Mouse (Mus musculus): ENCODE results near the gene Csnk1e. TPM values are rescaled to one million over a fixed set of nuclear protein-coding genes. Genes with fewer than 3 reads are reported as not detected.
A peak's percentile ranks its signal among the peaks of the same experiment; 100 is the strongest.
"Not testable (repeated sequence)": the region's sequence is repeated elsewhere in the genome, so short reads cannot be mapped to it uniquely, and the experiment has no call there.

The Csnk1e gene
- polyA plus RNA-seq, 1 experiment from 2014 or later, result 100 TPM

DNA sequence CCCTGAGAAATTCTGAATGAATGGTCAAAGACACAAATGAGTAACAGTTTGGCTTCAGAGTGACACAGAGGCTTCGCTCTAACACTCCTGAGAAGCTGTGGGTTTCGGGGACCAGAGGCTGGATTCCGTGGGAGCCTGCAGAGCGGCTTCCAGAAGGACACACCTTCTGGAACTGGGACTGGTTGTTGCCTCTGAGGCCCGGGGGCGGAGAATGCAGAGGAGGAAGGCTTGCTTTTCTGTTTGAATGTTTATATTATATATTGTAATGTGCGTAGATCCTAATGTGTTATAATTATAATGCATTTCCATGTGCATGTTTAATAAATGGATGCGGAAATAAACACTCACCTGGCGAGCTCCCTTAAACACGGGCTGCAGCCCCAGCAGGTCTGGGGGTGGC lies 15.7 kb upstream of the Csnk1e start:
- Histone ChIP-seq H3K36me3 (no peaks in the 10 kb centered on the region), H3K4me2 (peak overlapping the region; percentile 51), H3K9ac (no peak overlapping the region), H3K27me3 (no peaks in the 10 kb centered on the region), H3K4me1 (peaks cover 18% of the 10 kb centered on the region), H3K4me3 (peak overlapping the region; percentile 32), H3K27ac (no peak overlapping the region), H3K9me3 (no peaks in the 10 kb centered on the region)
- no peak for ATAC-seq (ENCODE audit: insufficient number of reproducible peaks, insufficient read depth, low FRiP score, low TSS enrichment, low read depth)
- 39% methylated on average over 10 of the region's 10 CpGs for WGBS

GRCm38 (mm10) chr15:79470583-79470982 lies 15.2 kb upstream of the Csnk1e start:
- Histone ChIP-seq H3K27ac (no peak overlapping the region), H3K4me1 (peaks cover 18% of the 10 kb centered on the region), H3K4me2 (peak overlapping the region; percentile 51), H3K9me3 (no peaks in the 10 kb centered on the region), H3K4me3 (peak overlapping the region; percentile 32), H3K9ac (no peak overlapping the region), H3K27me3 (no peaks in the 10 kb centered on the region), H3K36me3 (no peaks in the 10 kb centered on the region)
- ATAC-seq (ENCODE audit: insufficient number of reproducible peaks, insufficient read depth, low FRiP score, low TSS enrichment, low read depth), result no peak
- 26% methylated on average over 17 of the region's 17 CpGs for WGBS

GRCm38 (mm10) chr15:79469577-79469976 lies 14.2 kb upstream of the Csnk1e start:
- H3K27ac ChIP-seq, result no peak overlapping the region
- no peak overlapping the region for H3K4me3 ChIP-seq
- H3K4me1 ChIP-seq, result peaks cover 18% of the 10 kb centered on the region
- 66% methylated on average over 5 of the region's 5 CpGs for WGBS
- no peak overlapping the region for H3K9ac ChIP-seq
- no peak for ATAC-seq (ENCODE audit: insufficient number of reproducible peaks, insufficient read depth, low FRiP score, low TSS enrichment, low read depth)
- H3K36me3 ChIP-seq, result no peaks in the 10 kb centered on the region
- H3K27me3 ChIP-seq, result no peaks in the 10 kb centered on the region
- no peaks in the 10 kb centered on the region for H3K9me3 ChIP-seq
- H3K4me2 ChIP-seq, result no peak overlapping the region

DNA sequence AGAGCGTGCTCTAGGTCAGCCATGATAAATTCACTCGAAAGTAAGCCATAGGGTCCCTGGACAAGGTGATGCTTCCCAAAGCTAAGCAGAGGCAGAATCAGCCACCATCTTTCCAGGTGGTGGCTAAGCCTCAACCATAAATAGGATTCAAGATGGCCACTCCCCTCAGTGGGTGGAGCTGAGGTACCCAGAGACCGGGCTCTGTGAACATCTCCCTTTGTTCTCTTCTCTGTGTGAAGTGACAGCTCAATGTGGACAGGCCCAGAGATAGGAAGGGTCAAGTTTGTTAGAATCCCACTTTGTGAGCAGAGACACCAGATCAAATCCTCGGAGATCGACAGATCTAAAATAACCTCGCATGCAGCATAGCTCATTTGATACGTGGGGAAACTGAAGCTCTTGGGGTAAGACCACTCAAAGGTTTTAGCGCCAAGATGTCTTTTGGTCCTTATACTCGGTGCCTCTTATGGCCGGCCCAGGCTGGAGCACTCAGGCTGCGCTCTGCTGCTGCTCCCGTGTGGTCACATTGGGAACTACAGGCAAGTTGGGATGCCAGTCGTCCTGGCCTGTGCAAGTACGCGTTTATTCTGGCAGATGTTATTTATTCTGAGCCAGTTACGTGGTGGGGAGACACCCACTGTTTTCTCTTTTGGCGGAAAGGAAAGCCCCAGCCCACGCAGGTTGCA lies 11.4 kb upstream of the Csnk1e start:
- Histone ChIP-seq H3K27me3 (peaks cover 26% of the 10 kb centered on the region), H3K4me2 (0 out of 2 replicates have a peak overlapping the region, but pooled peaks have one; percentile 22), H3K4me1 (peaks cover 15% of the 10 kb centered on the region), H3K9ac (peak overlapping the region; percentile 32; the same call in 1 of the 2 replicates), H3K27ac (no peak overlapping the region), H3K9me3 (no peaks in the 10 kb centered on the region), H3K4me3 (no peak overlapping the region), H3K36me3 (no peaks in the 10 kb centered on the region)
- 6% methylated on average over 18 of the region's 18 CpGs for WGBS
- peak; percentile 77; the same call in 1 of the 2 replicates for ATAC-seq (ENCODE audit: insufficient number of reproducible peaks, insufficient read depth, low FRiP score, low TSS enrichment, low read depth)

DNA sequence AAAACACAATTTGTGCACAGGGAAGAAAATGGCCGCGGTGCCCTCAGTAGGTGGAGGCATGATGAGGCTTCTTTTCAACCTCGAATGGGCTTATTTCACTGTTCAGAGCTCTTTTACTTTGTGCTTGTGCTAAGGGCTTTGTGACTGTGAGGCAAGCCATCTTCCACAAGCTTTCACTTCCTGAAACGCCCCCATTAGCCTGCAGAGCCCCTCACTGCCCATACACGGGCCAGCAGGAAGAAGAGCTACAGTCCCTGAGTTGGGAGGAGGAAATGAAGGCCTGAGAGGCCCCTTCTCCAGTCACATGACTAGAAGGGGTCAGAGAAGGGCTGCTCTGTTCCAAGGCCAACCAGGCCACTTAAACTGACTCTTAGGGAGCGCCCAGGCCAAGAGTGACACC lies 1.2 kb upstream of the Csnk1e start:
- no peak overlapping the region for H3K4me3 ChIP-seq
- H3K27me3 ChIP-seq, result peaks cover 8% of the 10 kb centered on the region
- no peak overlapping the region for H3K27ac ChIP-seq
- no peaks in the 10 kb centered on the region for H3K9me3 ChIP-seq
- no peaks in the 10 kb centered on the region for H3K36me3 ChIP-seq
- H3K4me2 ChIP-seq, result no peak overlapping the region
- no peak overlapping the region for H3K9ac ChIP-seq
- peaks cover 7% of the 10 kb centered on the region; the same call in 1 of the 2 replicates for H3K4me1 ChIP-seq
- 68% methylated on average over 6 of the region's 6 CpGs for WGBS
- ATAC-seq (ENCODE audit: insufficient number of reproducible peaks, insufficient read depth, low FRiP score, low TSS enrichment, low read depth), result no peak

- 46% methylated on average over 6 of the region's 6 CpGs for WGBS
These were observed 738 bp upstream of the Csnk1e start for GRCm38 (mm10) chr15:79456104-79456503.

GRCm38 (mm10) chr15:79453831-79454230 lies 1.5 kb downstream of the Csnk1e start:
- H3K4me2 ChIP-seq, result no peak overlapping the region
- no peak overlapping the region for H3K9ac ChIP-seq
- H3K27ac ChIP-seq, result no peak overlapping the region
- H3K27me3 ChIP-seq, result no peaks in the 10 kb centered on the region
- peaks cover 7% of the 10 kb centered on the region; the same call in 1 of the 2 replicates for H3K4me1 ChIP-seq
- no peak overlapping the region for H3K4me3 ChIP-seq
- no peaks in the 10 kb centered on the region for H3K9me3 ChIP-seq
- no peak for ATAC-seq (ENCODE audit: insufficient number of reproducible peaks, insufficient read depth, low FRiP score, low TSS enrichment, low read depth)
- 85% methylated on average over 4 of the region's 4 CpGs for WGBS
- H3K36me3 ChIP-seq, result no peaks in the 10 kb centered on the region

More at GRCm38 (mm10) chr15:79456104-79456503, 738 bp upstream of the Csnk1e start:
- H3K36me3 ChIP-seq; H3K27ac ChIP-seq; H3K9ac ChIP-seq; H3K4me3 ChIP-seq; H3K4me1 ChIP-seq; ATAC-seq (ENCODE audit: insufficient number of reproducible peaks, insufficient read depth, low FRiP score, low TSS enrichment, low read depth); H3K27me3 ChIP-seq; H3K4me2 ChIP-seq; H3K9me3 ChIP-seq: not testable (repeated sequence)

DNA sequence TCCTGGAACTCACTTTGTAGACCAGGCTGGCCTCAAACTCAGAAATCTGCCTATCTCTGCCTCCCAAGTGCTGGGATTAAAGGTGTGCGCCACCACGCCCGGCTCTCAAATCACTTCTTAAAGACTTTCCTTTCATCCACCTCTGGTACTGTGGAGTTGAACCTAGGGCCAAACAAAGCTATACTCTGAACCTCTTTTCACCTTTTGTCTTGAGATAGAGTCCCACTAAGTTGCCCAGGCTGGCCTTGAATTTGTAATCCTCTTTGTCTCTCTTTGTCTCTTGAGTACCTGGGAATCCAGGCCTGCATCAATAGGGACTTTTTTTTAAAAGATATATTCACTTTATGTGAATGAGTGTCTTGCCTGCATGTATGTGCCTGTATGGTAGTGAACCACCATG lies 7.3 kb downstream of the Csnk1e start:
- no peaks in the 10 kb centered on the region; the same call in 1 of the 2 replicates for H3K27me3 ChIP-seq
- no peaks in the 10 kb centered on the region for H3K36me3 ChIP-seq
- no peak overlapping the region for H3K4me2 ChIP-seq
- 88% methylated on average over 3 of the region's 3 CpGs for WGBS
- H3K27ac ChIP-seq, result no peak overlapping the region
- H3K4me3 ChIP-seq, result no peak overlapping the region
- no peaks in the 10 kb centered on the region for H3K9me3 ChIP-seq
- H3K9ac ChIP-seq, result no peak overlapping the region
- peaks cover 13% of the 10 kb centered on the region for H3K4me1 ChIP-seq
- ATAC-seq (ENCODE audit: insufficient number of reproducible peaks, insufficient read depth, low FRiP score, low TSS enrichment, low read depth), result no peak

DNA sequence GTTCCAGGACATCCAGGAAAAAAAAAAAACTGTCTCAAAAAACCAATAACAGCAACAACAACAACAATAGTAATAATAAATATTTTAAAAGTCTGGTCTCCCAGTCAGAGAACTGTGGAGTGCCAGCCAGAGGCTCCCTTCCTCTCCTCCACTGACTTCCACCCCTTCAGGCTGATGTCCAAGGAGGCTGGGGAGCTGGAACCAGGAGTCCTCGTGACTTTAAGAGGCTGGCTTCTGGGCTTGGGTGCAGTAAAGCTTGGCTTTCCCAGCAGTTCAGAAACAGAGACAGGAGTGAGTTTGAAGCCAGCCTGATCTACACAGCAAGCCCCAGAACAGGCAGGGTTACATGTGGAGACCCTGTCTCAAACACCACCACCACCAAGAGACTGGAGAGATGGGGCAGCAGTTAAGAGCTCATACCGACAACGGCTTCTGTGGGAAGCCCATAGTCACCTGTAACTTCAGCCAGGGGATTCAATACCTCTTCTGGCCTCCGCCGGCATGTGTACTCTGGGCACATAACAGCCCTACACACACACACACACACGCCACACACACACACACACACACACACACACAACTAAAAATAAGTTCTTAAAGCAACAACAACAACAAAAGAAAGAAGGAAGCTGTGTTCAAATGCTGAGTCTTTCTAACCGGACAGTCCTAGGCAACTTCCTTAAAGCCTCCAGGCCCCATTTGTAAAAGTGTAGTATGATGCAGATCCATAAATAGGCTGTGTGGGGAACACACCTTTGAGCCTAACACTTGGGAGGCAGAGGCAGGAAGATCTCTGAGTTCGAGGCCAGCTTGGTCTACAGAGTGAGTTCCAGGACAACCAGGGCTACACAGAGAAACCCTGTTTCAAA lies 9.3 kb downstream of the Csnk1e start:
- H3K9ac ChIP-seq, result no peak overlapping the region
- H3K36me3 ChIP-seq, result no peaks in the 10 kb centered on the region
- no peak overlapping the region for H3K27ac ChIP-seq
- no peaks in the 10 kb centered on the region for H3K9me3 ChIP-seq
- no peaks in the 10 kb centered on the region; the same call in 1 of the 2 replicates for H3K27me3 ChIP-seq
- H3K4me2 ChIP-seq, result no peak overlapping the region
- ATAC-seq (ENCODE audit: insufficient number of reproducible peaks, insufficient read depth, low FRiP score, low TSS enrichment, low read depth), result no peak
- H3K4me3 ChIP-seq, result no peak overlapping the region
- 77% methylated on average over 8 of the region's 8 CpGs for WGBS
- H3K4me1 ChIP-seq, result peaks cover 22% of the 10 kb centered on the region

GRCm38 (mm10) chr15:79443856-79444410 lies 11.4 kb downstream of the Csnk1e start:
- no peak overlapping the region for H3K4me2 ChIP-seq
- peaks cover 42% of the 10 kb centered on the region for H3K4me1 ChIP-seq
- H3K27me3 ChIP-seq, result no peaks in the 10 kb centered on the region; the same call in 1 of the 2 replicates
- peaks cover under 1% of the 10 kb centered on the region; the same call in 1 of the 2 replicates for H3K36me3 ChIP-seq
- 43% methylated on average over 7 of the region's 7 CpGs for WGBS
- no peaks in the 10 kb centered on the region for H3K9me3 ChIP-seq
- H3K27ac ChIP-seq, result peak overlapping the region; percentile 8; the same call in 1 of the 2 replicates
- ATAC-seq (ENCODE audit: insufficient number of reproducible peaks, insufficient read depth, low FRiP score, low TSS enrichment, low read depth), result no peak
- no peak overlapping the region for H3K4me3 ChIP-seq
- H3K9ac ChIP-seq, result peak overlapping the region; percentile 51; the same call in 1 of the 2 replicates

GRCm38 (mm10) chr15:79442961-79443518 lies 12.3 kb downstream of the Csnk1e start:
- Histone ChIP-seq H3K4me2 (no peak overlapping the region), H3K27me3 (no peaks in the 10 kb centered on the region; the same call in 1 of the 2 replicates), H3K4me1 (peaks cover 50% of the 10 kb centered on the region), H3K9me3 (no peaks in the 10 kb centered on the region), H3K9ac (no peak overlapping the region), H3K4me3 (no peak overlapping the region), H3K36me3 (peaks cover 9% of the 10 kb centered on the region), H3K27ac (peak overlapping the region; percentile 8; the same call in 1 of the 2 replicates)
- WGBS, result 75% methylated on average over 9 of the region's 9 CpGs
- ATAC-seq (ENCODE audit: insufficient number of reproducible peaks, insufficient read depth, low FRiP score, low TSS enrichment, low read depth), result no peak

All from embryonic facial prominence, embryonic 13.5 days (tissue).